In genomic region chr16:4862863-4863483, GRCm38 (mm10) we compare ENCODE assay signal across 9 mouse cellular contexts. TPM values are rescaled to one million over a fixed set of nuclear protein-coding genes. Genes with fewer than 3 reads are reported as not detected.
DNase-seq lines count a peak whose midpoint lies in the region; ATAC-seq and TF ChIP-seq lines count a peak whose summit lies in the region.
"Had no signal": no experiment of that assay in that cellular context is flagged by ENCODE, and none has a peak within 500 bp of the region (broad histone marks: within the 10 kb centered on the region; RNA-seq: fewer than 3 reads in every experiment).

No protein-coding gene starts in this region.

- H3K4me1 ChIP-seq in hindbrain, embryonic 15.5 days (replicated peaks): no peaks in the 10 kb centered on the region

- CTCF ChIA-PET in Patski (lab: Charles Lee): interaction anchor here (0.8 to 1.9 kb wide), 11 partner anchors 11 to 279 kb away, joined by 3 to 7 read pairs (median 3); no protein-coding TSS in a partner anchor

- DNase-seq in Patski (ENCODE audit: low read depth, low spot score): no peak
- peak; percentile 67 to 75 for DNase-seq in cerebellum, postnatal 10 days
- peak; percentile 82 for DNase-seq in gastrocnemius, adult 2 months
- peak; percentile 61 to 65 for DNase-seq in left cerebral cortex, postnatal 36 days (ENCODE audit: low spot score in 2 of 2)
- peak; percentile 55 for DNase-seq in right cerebral cortex, postnatal 4 days
- peak; percentile 72 to 79 for DNase-seq in urinary bladder, postnatal 4 days (ENCODE audit: low spot score in 2 of 2)

- POLR2A ChIA-PET in Patski (lab: Charles Lee): no interaction called here

- ATAC-seq in Patski: peak; percentile 83
- ATAC-seq in hindbrain, embryonic 15.5 days (ENCODE audit: low FRiP score, low read depth): peak; percentile 79; the same call in 1 of the 2 replicates
- peak; percentile 96 for ATAC-seq in megakaryocyte progenitor cell, adult 5-6 weeks (replicated peaks; ENCODE audit: poor library complexity)

- WGBS in hindbrain, embryonic 15.5 days: 53% methylated on average over 9 of the region's 9 CpGs

- no peak overlapping the region for H3K4me3 ChIP-seq in gastrocnemius, adult 2 months
- no peak overlapping the region for H3K4me3 ChIP-seq in hindbrain, embryonic 15.5 days

- no peak overlapping the region for H3K4me2 ChIP-seq in hindbrain, embryonic 15.5 days

- H3K9ac ChIP-seq in hindbrain, embryonic 15.5 days: no peak overlapping the region

- H3K27me3 ChIP-seq in Patski: peaks cover 5% of the 10 kb centered on the region
- H3K27me3 ChIP-seq in hindbrain, embryonic 15.5 days: no peaks in the 10 kb centered on the region

- no peak for TF ChIP-seq CTCF in Patski (IDR thresholded peaks at IDR 0.05)
- TF ChIP-seq CTCF in gastrocnemius, adult 2 months (IDR thresholded peaks at IDR 0.05): peak; percentile 89

- intact Hi-C loops in gastrocnemius, adult 2 months (cut with DNase I): loop anchor here (10.0 kb wide), 2 partner anchors 98 to 168 kb away; no protein-coding TSS in a partner anchor
- intact Hi-C loops in left cerebral cortex, postnatal 36 days (cut with DNase I): loop anchor here (10.0 kb wide), 1 partner anchor 98 kb away; no protein-coding TSS in a partner anchor

- H3K9me3 ChIP-seq in hindbrain, embryonic 15.5 days: no peaks in the 10 kb centered on the region

- in situ Hi-C loops in Patski (cut with MboI; ENCODE audit: low pct_unique_long_range_greater_than_20kb): loop anchor here (10.0 kb wide), 1 partner anchor 168 kb away; no protein-coding TSS in a partner anchor

- H3K36me3 ChIP-seq in hindbrain, embryonic 15.5 days: no peaks in the 10 kb centered on the region

- no peak overlapping the region for H3K27ac ChIP-seq in gastrocnemius, adult 2 months
- no peak overlapping the region for H3K27ac ChIP-seq in hindbrain, embryonic 15.5 days (replicated peaks)

RNA-seq across cellular contexts. Expression of gene Ubald1, which starts 17.1 kb away (rescaled TPM):
- polyA plus RNA-seq in Patski (2021): 30.2 TPM
- total RNA-seq in gastrocnemius, adult 2 months (2021): 10 to 100 TPM; 30.3 to 44.8 TPM
- polyA plus RNA-seq in hindbrain, embryonic 15.5 days (2015; fragmentation: Nextera tagmentation; extraction: Ambion mirVana): 51.1 and 69.2 TPM in 2 replicates
- total RNA-seq in left cerebral cortex, postnatal 36 days (2021): 10 to 100 TPM; 83.9 to 86.9 TPM
- total RNA-seq in megakaryocyte progenitor cell, adult 5-6 weeks (2015): 36.5 and 38.4 TPM in 2 replicates
- 16.3 and 16.5 TPM in 2 replicates for total RNA-seq in megakaryocyte progenitor cell, adult 5-6 weeks (2017)

RNA-seq across cellular contexts. Expression of gene Mgrn1, which starts 23.1 kb away (rescaled TPM):
- 121 TPM for polyA plus RNA-seq in Patski (2021)
- 10 to 100 TPM; 53.5 to 66.1 TPM for total RNA-seq in gastrocnemius, adult 2 months (2021)
- polyA plus RNA-seq in hindbrain, embryonic 15.5 days (2015; fragmentation: Nextera tagmentation; extraction: Ambion mirVana): 118 and 126 TPM in 2 replicates
- total RNA-seq in left cerebral cortex, postnatal 36 days (2021): 100 to 1,000 TPM; 207 to 218 TPM
- 20.5 and 23.2 TPM in 2 replicates for total RNA-seq in megakaryocyte progenitor cell, adult 5-6 weeks (2015)
- total RNA-seq in megakaryocyte progenitor cell, adult 5-6 weeks (2017): 12.6 and 18.2 TPM in 2 replicates

RNA-seq across cellular contexts. Expression of gene 4930562C15Rik, which starts 27.8 kb away (rescaled TPM):
- polyA plus RNA-seq in Patski (2021): 0.89 TPM
- not detected for total RNA-seq in gastrocnemius, adult 2 months (2021)
- 0.26 and 0.43 TPM in 2 replicates for polyA plus RNA-seq in hindbrain, embryonic 15.5 days (2015; fragmentation: Nextera tagmentation; extraction: Ambion mirVana)
- not detected for total RNA-seq in left cerebral cortex, postnatal 36 days (2021)
- total RNA-seq in megakaryocyte progenitor cell, adult 5-6 weeks (2015): not detected in 2 replicates
- not detected in 2 replicates for total RNA-seq in megakaryocyte progenitor cell, adult 5-6 weeks (2017)
- total RNA-seq: layer of hippocampus, adult 8-10 months had no signal
